Mouse (Mus musculus): ENCODE measurements around the gene Plekha6. TPM values are rescaled to one million over a fixed set of nuclear protein-coding genes. Genes with fewer than 3 reads are reported as not detected.

Gene Plekha6
- polyA plus RNA-seq, 1 experiment, result 38.5 TPM

DNA sequence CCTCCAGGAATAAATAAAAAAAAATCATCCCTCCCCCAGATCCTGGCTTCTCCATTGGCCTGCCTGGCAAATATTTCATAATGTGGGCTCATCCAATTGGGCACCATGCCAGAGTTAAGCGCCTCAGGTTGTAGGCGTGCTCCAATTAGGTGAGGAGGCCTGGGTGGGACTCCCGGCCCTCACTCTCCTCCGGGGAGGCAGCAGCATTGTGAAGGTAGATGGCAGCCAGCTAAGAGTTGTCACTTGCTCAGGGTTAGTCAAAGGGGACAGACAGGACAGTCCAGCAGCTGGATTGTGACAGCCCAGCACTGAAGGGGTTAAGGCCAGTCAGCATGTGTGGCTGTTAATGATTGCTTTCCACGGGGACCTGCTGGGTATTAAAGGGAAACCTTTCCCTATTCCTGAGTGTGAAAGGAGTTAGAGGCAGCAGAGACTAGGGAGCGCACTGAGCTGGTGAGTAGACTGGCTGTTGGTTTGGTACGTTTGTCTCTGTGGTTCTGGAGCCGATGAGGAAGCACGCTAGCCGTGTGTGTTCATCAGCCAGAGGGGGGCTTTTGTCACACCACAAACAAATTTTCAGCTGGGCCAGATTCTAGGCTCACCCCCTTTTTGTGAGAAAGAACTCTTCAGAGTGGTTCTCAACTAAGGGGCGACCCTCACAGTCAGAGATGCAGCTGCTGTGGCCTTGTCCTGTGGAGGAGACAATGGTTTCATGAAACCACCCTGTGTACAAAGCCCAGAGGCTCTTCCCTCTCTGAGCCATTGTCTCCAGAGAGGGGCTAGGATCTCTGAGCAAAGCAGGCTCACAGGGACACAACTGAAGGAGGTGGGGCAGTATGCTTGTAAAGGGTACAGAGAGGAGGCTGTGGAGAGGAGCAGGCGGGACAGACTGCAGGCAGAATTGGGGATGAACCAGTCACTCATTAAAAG lies 81.9 kb downstream of the Plekha6 start:
- DNase-seq (ENCODE audit: low read depth), result no peak

DNA sequence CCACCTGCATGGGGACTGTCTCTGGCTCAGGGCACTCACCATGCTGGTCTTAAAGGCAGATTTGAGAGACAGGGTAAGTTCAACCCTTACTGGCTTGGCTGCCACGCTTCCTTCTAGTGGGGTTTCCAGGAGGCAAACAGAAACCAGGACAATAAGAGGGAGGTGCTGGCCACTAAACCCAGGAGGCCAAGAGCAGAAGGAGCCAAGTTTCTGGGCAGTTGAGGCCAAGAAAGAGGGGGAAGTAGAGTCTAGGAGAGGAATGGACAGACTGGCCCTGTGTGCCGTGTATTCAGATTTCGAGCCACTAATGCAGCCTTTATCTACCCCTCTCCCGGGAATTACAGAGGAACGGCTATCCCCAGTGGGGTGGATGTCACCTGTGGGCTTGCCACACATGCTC lies 83.2 kb downstream of the Plekha6 start:
- no peak for DNase-seq (ENCODE audit: low read depth)

DNA sequence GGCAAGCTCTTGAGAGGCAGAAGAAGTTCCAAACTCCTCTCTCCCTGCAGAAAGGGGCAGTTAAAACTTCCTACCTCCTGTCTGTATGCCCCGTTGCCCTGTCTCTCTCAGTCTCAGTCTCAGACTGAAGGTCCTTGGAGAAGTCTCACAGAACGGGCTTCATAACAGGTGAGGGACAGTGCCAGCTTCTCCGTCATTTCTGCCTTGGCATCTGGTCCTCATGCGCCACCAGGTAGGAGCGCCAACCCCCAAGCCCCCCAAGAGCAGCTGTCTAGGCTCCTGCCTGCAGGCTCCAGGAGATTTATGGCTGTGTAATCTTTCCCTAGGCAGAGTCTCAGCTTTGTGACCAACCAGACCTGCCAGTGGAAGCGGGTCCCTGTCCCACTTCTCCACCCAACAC lies 86.8 kb downstream of the Plekha6 start:
- DNase-seq (ENCODE audit: low read depth), result no peak

DNA sequence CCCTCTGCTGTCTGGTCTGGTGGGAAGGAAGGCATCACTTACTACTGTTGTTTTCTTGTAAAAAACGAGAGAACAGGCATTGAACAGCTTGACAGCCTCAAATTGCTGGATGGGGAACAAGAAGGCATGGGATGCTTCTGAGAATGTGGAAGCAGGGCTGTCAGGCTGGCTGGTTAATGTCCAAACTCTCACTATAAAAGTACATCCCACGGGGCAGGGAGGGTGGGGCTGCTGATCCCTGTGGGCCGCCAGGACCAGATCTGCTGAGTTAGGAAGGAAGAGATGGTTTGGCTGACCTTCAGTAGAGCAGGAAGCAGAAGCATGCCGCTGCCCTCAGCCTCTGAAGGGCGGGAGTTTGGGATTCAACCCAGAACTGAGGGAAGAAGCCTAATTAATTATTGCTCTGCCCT lies 87.6 kb downstream of the Plekha6 start:
- no peak for DNase-seq (ENCODE audit: low read depth)

DNA sequence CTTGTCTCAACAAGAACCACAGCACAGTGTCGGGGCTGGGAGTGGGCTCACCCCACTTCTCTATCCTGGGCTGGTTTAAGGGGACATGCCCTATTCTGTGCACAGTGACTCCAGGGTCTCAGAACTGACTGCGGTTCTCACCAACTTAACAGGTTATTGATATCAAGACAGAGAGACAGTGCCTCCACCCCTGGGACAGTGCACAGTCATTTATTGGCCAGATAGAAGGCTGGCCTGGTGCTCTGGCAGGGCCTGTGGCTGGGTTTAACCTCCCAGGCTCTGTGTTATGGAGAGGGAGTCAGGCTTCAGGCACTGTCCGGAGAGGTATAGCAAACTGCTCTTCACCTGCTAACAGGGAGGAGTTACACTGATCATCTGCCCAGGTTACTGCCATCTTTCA lies 88.2 kb downstream of the Plekha6 start:
- no peak for DNase-seq (ENCODE audit: low read depth)

DNA sequence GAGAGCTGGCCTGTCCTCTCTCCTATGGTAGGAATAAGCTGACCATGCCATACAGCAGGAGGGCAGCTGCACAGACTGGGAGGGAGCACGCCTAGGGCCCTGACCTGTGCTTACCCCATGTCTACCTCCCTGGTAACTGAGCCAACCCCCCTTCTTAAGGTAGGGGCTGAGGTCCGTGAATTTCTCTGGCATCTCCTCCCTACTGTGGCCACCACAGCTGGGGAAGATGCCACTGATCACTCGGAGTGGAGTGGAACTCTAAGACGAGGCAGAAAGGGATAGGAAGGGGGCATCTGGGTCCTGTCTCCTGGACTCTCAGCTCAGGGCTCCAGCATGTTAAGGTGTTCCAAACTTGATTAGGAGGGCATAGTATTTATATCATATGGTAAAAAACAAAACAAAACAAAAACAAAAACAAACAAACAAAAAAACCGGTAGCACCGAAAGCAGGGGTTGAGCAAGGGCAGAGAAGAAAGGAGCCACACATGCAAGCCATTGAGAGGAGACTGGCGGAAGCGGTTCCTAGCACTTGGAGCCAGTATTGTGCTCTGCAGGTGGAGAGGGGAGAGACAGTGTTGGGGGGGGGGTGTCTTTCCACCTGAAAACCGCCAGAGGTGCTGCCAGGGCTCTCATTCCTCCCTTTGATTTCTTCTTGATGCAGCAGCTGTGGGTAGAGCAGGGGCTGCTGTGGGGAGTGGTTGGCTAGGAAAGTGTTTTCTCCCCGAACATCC lies 89.0 kb downstream of the Plekha6 start:
- no peak for DNase-seq (ENCODE audit: low read depth)

DNA sequence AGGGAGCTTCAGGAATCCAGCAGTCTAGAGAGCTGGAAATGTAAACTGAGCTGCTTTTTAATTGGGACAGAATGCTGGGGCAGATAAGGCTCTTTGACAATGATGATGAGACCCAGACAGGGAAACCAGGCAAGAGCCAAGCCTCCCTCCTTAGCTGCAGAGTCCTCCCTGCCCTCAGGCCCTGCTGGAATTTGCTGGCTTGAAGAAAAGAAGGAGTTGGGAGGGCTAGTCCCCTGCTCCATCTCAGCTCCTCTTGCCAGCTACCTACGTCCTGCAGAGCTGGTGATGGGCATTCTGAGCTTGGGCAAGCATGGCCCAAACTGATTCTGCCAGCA lies 89.5 kb downstream of the Plekha6 start:
- no peak for DNase-seq (ENCODE audit: low read depth)

DNA sequence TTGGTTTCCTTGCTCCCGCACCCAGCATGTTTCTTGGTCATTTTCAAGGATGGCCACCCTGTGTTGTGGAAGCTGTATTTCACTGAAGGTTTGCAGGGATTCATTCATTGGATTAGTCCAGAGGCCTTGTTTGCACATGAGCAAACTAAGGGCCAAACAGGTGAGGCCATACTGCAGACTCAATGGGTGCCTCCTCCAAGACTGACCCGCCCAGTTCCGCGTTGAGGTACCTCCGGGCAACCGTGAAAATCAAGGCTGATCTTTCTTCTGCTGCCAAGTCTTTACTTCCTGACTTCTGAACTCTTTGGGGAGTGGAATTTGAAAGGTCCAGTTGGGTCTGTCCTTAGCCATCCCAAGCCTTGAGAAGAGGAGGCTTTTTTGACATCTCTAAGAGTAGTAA lies 90.2 kb downstream of the Plekha6 start:
- no peak for DNase-seq (ENCODE audit: low read depth)

DNA sequence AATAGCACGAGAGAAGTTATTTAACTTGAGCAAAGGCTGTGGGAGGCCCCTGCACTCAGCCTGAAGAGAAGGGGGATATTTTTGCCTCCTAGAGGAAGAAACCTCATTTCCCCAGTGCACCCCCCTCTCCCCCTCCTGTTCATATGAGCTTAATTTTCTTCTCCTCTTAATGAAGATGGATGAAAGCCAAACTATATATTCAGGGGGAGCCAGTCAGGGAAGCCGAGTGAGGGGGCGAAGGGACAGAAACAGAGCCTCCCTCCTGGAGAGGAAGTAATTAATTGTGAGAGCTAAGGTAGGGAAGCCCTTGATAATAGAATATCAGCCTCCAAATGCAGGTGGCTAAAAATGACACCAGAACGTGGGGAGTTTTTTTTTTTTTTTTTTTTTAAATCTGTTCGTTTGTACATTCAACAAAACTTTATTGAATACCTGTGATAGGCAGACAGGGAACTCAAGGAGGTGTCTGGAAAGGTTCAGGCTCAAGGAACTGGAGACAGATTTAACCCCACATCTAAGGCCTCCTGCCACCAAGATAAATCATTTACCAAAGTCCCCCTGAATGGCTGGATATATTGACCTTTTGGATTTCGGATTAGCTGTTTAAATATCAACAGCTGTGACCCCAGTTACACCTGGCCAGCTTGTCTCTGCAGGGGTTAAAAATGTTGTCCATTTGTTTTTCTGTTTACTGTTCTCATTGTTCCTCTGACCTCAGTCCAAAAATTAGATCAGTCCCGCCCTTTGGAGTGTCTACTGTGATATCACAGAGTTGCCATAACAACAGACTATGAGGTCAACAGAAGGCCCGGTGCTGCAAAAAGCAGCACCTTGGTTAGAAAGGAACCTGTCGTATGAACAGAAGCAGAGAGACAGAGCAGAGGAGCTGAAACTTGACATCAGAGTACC lies 91.1 kb downstream of the Plekha6 start:
- no peak for DNase-seq (ENCODE audit: low read depth)

DNA sequence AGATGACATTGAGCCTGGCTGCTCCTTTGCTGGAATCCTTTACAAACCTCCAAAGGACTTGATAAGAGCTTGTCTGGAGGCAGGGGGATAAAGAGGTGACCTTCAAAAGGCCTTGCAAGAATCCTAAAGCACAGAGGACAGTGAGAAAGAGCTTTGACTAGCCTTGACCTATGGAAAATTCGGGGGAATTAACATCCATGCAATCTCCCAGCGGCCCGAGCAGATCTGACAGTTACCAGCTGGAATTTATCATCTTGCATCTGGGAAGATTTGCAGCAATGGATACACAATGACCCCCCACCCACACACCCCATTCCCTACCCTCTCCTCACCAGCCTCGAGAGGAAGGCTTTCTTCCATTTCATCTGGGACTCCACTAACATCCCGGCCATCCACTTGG lies 91.8 kb downstream of the Plekha6 start:
- DNase-seq (ENCODE audit: low read depth), result no peak

DNA sequence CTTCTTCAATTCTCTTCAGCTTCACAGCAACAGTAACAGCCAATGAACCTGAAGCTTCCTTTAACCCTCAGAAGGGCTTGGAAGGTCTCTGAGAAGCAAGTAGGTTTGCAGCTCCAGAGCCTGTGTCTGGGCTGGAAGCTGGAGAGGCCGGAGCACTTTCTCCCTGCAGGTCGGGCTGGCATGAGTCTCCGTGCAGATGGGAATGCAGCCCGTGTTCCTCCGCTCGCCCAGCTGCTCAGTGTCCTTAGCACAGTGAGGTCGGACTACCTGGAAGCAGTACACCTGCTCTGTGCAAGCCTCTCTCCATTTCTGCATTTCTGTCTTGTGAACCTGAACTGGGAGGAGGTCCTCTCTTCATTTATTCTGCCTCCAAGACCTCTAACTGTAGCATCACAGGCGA lies 92.3 kb downstream of the Plekha6 start:
- DNase-seq (ENCODE audit: low read depth), result no peak

DNA sequence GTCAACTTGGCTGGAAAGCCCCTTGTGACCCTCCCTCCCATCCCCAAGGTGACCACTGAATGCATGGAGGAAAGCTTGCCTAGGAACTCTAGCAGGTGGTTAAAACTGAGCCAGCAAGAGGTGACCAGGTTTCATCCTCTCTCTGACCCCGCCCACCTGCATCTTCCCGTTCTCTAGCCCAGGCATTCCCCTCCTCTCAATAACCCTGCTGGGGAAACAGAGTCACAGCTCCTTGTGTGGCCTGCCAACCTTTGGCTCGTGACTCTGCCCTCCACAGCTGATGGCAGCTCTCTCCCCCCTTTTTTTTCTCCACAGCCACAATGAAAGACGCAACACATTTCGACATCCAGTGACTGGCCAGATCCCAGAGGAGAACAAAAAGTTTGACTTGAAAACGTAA lies 94.7 kb downstream of the Plekha6 start:
- no peak for DNase-seq (ENCODE audit: low read depth)

DNA sequence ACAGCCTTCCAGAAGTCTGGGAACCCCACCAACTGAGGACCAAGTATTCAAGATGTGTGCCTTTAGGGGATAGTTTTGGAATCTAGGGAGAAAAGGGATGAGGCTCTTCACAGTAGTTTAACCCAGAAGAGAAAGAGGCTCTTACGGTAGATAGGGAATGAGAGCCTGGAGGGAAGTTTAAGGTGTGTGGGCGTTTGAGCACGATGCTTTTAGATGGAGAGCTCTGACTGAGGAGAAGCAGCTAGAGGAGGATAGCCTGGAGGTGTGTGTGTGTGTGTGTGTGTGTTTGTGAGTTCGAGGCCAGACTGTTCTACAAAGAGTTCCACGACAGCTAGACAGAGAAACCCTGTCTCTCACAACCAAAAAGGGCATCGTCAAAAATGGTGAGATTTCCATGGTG lies 98.6 kb downstream of the Plekha6 start:
- no peak for DNase-seq (ENCODE audit: low read depth)

DNA sequence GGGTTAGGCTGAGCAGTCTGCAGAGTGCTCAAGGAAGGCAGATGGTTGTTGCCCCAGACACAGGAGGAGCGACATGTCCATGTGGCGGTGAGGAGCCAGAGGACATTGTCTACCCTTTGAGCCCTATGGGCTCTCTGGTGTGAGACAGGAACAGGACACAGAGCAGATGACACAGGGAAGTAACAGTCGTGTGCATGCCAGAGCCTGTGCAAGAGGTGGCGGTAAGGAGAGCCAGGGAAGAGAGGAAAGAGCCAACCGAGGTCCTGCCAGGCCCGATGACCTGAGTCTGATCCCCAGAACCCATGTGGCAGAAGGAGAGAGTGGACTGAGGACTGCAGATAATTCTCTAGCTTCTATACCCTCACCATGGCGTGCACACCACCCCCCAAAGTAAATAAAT lies 99.1 kb downstream of the Plekha6 start:
- DNase-seq (ENCODE audit: low read depth), result no peak

DNA sequence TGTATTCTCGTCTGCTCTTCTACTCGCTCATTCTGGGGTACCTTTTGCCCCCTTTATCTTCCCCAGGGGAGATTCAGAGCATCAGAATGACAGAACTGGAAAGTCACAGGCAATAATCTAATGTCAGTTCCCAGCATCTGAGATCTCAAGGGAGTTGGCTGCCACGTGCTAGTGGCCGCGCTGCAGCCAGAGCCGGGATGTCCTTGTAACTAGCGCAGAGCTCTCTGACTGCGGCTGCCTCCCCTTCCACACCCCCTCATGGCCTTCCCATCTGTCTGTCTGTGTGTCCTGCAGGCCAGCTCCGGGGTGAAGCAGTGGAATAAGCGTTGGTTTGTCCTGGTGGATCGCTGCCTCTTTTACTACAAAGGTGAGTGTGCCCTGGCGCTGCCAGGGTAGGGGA lies 100.4 kb downstream of the Plekha6 start:
- no peak for DNase-seq (ENCODE audit: low read depth)

DNA sequence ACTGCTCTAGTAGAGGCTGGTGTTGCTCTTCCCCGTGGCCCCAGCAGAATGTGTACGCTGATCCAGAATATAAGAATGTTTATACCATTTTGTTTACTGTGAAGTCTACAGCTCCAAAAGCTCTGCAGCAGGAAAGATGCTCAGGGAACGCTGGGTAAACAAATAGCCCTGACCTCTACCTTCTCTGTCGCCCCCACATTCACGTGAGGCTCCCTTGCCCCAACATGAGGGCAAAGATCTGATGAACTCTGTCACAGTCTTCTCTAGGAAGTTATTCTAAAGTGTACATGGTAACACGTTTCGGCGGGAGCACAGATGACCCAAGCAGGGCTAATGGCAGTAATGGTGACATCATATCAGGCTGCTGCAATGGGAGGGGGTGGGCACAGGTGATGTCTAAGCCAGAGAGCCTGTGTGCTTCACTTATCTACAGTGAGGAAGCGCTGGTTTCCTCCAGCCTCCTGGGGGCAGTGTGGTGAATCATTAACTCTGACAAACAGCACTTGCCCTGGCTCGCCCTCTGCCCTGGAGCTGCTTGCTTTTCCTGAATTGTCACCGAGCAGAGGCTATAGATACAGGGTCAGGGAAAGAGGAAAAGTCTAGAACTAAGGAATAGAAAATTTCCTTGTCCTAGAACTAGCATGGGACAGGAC lies 101.2 kb downstream of the Plekha6 start:
- DNase-seq (ENCODE audit: low read depth), result no peak

DNA sequence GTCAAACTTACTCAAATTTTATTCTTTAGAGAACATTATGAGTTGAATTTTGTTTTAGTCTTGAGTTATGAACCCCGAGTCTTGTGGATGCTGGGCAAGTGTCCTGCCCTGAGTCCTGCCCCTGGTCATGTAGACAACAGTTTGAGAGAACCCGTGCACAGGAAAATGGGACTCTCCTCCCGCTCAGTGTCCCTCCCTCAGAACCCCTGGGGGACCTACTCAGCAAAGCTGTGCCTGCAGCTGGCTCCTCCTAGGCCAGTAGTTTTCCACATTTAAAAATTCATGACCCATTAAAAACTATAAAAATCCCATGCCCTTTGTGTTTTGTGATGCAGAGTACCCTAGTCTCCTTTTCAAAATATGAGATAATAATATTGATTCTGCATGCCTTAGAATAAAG lies 103.1 kb downstream of the Plekha6 start:
- DNase-seq (ENCODE audit: low read depth), result no peak

DNA sequence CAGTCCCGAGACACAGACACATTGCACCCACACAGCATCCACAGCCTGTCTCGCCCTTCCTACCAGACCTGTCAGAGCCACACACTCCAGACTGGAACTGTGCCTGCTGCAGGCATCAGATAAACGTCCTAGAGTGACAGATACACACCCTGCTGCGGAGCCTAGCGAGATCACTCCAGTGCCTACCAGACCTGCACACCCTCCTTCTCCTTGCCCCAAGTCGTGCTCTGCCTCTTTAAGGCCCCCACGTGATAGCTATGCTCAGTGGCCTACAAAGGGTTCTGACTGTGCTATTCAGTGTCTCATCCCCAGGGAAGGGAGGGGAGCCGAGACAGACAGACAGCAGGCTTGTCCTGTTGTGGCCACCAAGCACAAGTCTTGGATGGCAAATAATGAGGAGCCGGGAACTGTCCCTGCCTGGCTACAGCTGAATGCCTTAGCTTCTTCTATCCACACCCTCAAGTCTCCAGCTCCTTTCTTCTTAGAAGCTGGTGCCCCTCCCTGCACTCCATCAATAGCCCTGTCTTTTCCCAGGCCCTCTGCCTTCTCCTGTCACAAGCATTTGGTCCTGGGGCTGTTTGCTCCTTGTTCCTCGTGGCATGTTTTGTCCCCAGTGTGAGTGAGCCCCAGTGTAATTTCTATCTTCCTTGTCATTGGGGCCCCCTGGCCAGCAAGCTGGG lies 103.9 kb downstream of the Plekha6 start:
- DNase-seq (ENCODE audit: low read depth), result no peak

DNA sequence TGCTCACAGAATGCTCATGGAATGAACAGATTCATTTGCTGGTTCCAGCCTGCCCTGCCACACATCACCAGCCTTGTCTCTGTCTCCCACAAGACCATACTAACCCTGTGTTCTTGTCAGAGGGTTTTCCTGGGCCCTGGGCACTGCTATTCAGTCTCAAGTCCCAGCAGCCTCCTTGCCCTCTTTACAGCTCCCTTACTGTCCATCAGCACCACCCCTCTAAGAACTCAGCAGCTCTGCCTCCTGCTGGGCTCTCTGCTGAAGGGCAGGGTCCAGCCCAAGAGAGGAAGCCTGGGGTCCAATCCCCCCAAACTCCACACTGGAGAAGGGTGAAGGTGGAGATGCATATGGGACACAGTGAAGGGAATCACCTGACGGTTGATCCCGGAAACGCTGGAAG lies 104.5 kb downstream of the Plekha6 start:
- no peak for DNase-seq (ENCODE audit: low read depth)

DNA sequence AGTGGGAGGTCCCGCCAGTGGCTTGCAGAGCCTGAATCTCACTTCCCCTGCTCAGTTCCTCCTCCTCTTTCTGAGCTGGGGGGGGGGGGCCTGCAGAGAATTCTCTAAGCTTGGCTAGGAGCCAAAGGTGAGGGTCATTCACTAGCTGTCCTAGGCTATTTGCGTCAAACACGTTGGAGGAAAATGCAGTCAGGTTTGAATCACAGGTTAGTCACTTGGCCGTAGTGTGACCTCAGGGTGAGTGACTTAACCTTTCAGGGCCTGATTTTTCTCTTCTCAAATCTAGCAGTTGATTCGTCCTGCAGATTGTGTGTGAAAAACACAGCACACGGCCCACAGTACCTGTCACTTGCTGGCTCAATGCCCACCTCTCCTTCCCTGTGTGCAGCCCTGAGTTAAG lies 106.3 kb downstream of the Plekha6 start:
- no peak for DNase-seq (ENCODE audit: low read depth)

DNA sequence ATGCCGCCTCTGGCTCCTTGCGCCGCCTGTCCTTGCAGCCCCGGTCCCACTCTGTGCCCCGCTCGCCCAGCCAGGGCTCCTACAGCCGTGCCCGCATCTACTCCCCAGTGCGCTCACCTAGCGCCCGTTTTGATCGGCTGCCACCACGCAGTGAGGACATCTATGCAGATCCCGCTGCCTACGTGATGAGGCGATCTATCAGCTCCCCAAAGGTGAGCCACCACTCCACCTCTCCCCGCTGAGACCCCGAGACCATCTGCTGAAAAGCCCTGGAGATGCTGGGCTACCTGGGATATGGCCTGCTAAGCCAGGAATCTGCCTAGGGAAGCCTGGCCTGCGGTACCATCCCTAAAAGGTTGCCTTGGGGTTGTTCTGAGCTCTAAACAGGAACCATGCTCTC lies 110.2 kb downstream of the Plekha6 start:
- no peak for DNase-seq (ENCODE audit: low read depth)
